Mouse (Mus musculus) midbrain, embryonic 10.5 days (tissue): ENCODE data around the gene Kcnab2. TPM values are rescaled to one million over a fixed set of nuclear protein-coding genes. Genes with fewer than 3 reads are reported as not detected.

ENCODE experiments used
- DNase-seq: peaks from one replicate; pipeline ENCODE4 v3.0.0-alpha.2; 2017; ENCODE audit warnings: low spot score
- H3K27ac ChIP-seq: fragments of 300-500 bp; sonication (generic); replicated peaks from 2 replicates; pipeline ENCODE4 v1.5.1; 2016; ENCODE audit warnings: mild to moderate bottlenecking
- H3K27me3 ChIP-seq: fragments of 300-500 bp; sonication (generic); 2 replicates; pipeline ENCODE4 v1.6.1; 2016; ENCODE audit warnings: low read depth, mild to moderate bottlenecking; ENCODE audit not compliant: poor library complexity, severe bottlenecking
- H3K36me3 ChIP-seq: fragments of 300-500 bp; sonication (generic); 2 replicates; pipeline ENCODE4 v1.6.1; 2016; ENCODE audit warnings: mild to moderate bottlenecking, moderate library complexity
- H3K4me1 ChIP-seq: fragments of 300-500 bp; sonication (generic); 2 replicates; pipeline ENCODE4 v1.6.1; 2016
- H3K4me3 ChIP-seq: fragments of 300-500 bp; sonication (generic); 2 replicates; pipeline ENCODE4 v1.5.1; 2016; ENCODE audit warnings: mild to moderate bottlenecking, moderate library complexity
- H3K9me3 ChIP-seq: fragments of 300-500 bp; sonication (generic); replicated peaks from 2 replicates; pipeline ENCODE4 v1.6.1; 2016; ENCODE audit warnings: mild to moderate bottlenecking
- WGBS: fragments of 180-500 bp; shearing (Covaris S2); methylation state at CpG from one replicate; pipeline ENCODE4 v1.1.7; 2016; 5-methylcytosine and 5-hydroxymethylcytosine counted together
- polyA plus RNA-seq: library from polyadenylated mRNA; unstranded; fragments of >200 nt; fragmentation: Nextera tagmentation; extraction: Ambion mirVana; gene quantifications from 2 replicates; pipeline ENCODE4 v1.2.1, GENCODE M21; 2016

The Kcnab2 gene
- polyA plus RNA-seq, 1 experiment from 2014 or later, result 12.2 TPM

- no peaks in the 10 kb centered on the region for H3K9me3 ChIP-seq
- no peak overlapping the region for H3K4me3 ChIP-seq
- no peak overlapping the region; the same call in 1 of the 2 replicates for H3K27ac ChIP-seq
- DNase-seq, result no peak
- WGBS, result 82% methylated on average over 3 of the region's 3 CpGs
- H3K36me3 ChIP-seq, result no peaks in the 10 kb centered on the region
- peaks cover 21% of the 10 kb centered on the region for H3K4me1 ChIP-seq
- peaks cover 7% of the 10 kb centered on the region; the same call in 1 of the 2 replicates for H3K27me3 ChIP-seq
Measured at GRCm38 (mm10) chr4:152412524-152413080, 65.1 kb downstream of the Kcnab2 start.

- no peak for DNase-seq
- H3K27ac ChIP-seq, result no peak overlapping the region
- 84% methylated on average over 13 of the region's 13 CpGs for WGBS
Measured at GRCm38 (mm10) chr4:152410961-152411360, 66.7 kb downstream of the Kcnab2 start.

GRCm38 (mm10) chr4:152406531-152406930 lies 71.1 kb downstream of the Kcnab2 start:
- 81% methylated on average over 8 of the region's 8 CpGs for whole genome bisulfite sequencing
- peaks cover 9% of the 10 kb centered on the region; the same call in 1 of the 2 replicates for H3K4me1 ChIP-seq
- H3K9me3 ChIP-seq, result no peaks in the 10 kb centered on the region
- H3K27me3 ChIP-seq, result no peaks in the 10 kb centered on the region
- no peak overlapping the region for H3K27ac ChIP-seq
- DNase-seq, result no peak
- H3K36me3 ChIP-seq, result no peaks in the 10 kb centered on the region
- H3K4me3 ChIP-seq, result no peak overlapping the region

More at GRCm38 (mm10) chr4:152410961-152411360, 66.7 kb downstream of the Kcnab2 start:
- H3K27me3 ChIP-seq, result no peaks in the 10 kb centered on the region
- no peaks in the 10 kb centered on the region for H3K36me3 ChIP-seq
- no peak overlapping the region for H3K4me3 ChIP-seq
- H3K4me1 ChIP-seq, result peaks cover 18% of the 10 kb centered on the region
- no peaks in the 10 kb centered on the region for H3K9me3 ChIP-seq

- Histone ChIP-seq H3K36me3 (no peaks in the 10 kb centered on the region), H3K27me3 (no peaks in the 10 kb centered on the region), H3K4me1 (peaks cover 9% of the 10 kb centered on the region; the same call in 1 of the 2 replicates), H3K4me3 (no peak overlapping the region), H3K27ac (no peak overlapping the region), H3K9me3 (no peaks in the 10 kb centered on the region)
- 87% methylated on average over 7 of the region's 7 CpGs for WGBS
- no peak for DNase-seq
Measured at GRCm38 (mm10) chr4:152405671-152406201, 71.9 kb downstream of the Kcnab2 start.

- WGBS, result 83% methylated on average over 6 of the region's 6 CpGs
- no peak overlapping the region for H3K4me3 ChIP-seq
- peaks cover 9% of the 10 kb centered on the region; the same call in 1 of the 2 replicates for H3K4me1 ChIP-seq
- no peaks in the 10 kb centered on the region for H3K36me3 ChIP-seq
- H3K9me3 ChIP-seq, result no peaks in the 10 kb centered on the region
- H3K27me3 ChIP-seq, result no peaks in the 10 kb centered on the region
- H3K27ac ChIP-seq, result no peak overlapping the region
- no peak for DNase-seq
Measured at GRCm38 (mm10) chr4:152405143-152405542, 72.5 kb downstream of the Kcnab2 start.

- Histone ChIP-seq H3K4me3 (no peak overlapping the region), H3K36me3 (no peaks in the 10 kb centered on the region), H3K9me3 (no peaks in the 10 kb centered on the region), H3K27ac (no peak overlapping the region), H3K27me3 (no peaks in the 10 kb centered on the region), H3K4me1 (no peaks in the 10 kb centered on the region)
- 81% methylated on average over 3 of the region's 3 CpGs for WGBS
- DNase-seq, result no peak
Measured at GRCm38 (mm10) chr4:152398926-152399325, 78.7 kb downstream of the Kcnab2 start.

GRCm38 (mm10) chr4:152392627-152393026 lies 85.0 kb downstream of the Kcnab2 start:
- no peaks in the 10 kb centered on the region for H3K9me3 ChIP-seq
- H3K4me3 ChIP-seq, result no peak overlapping the region
- H3K27me3 ChIP-seq, result no peaks in the 10 kb centered on the region
- no peak for DNase-seq
- H3K4me1 ChIP-seq, result peaks cover 10% of the 10 kb centered on the region; the same call in 1 of the 2 replicates
- 90% methylated on average over 17 of the region's 17 CpGs for WGBS
- H3K36me3 ChIP-seq, result no peaks in the 10 kb centered on the region
- no peak overlapping the region for H3K27ac ChIP-seq

GRCm38 (mm10) chr4:152392192-152392591 lies 85.5 kb downstream of the Kcnab2 start:
- no peak for DNase-seq
- no peak overlapping the region for H3K4me3 ChIP-seq
- 86% methylated on average over 5 of the region's 5 CpGs for WGBS
- peaks cover 10% of the 10 kb centered on the region; the same call in 1 of the 2 replicates for H3K4me1 ChIP-seq
- H3K27me3 ChIP-seq, result no peaks in the 10 kb centered on the region
- H3K9me3 ChIP-seq, result no peaks in the 10 kb centered on the region
- H3K27ac ChIP-seq, result no peak overlapping the region
- H3K36me3 ChIP-seq, result no peaks in the 10 kb centered on the region

GRCm38 (mm10) chr4:152385644-152386043 lies 92.0 kb downstream of the Kcnab2 start:
- WGBS, result 64% methylated on average over 16 of the region's 16 CpGs
- H3K27me3 ChIP-seq, result no peaks in the 10 kb centered on the region
- no peak overlapping the region for H3K4me3 ChIP-seq
- no peak overlapping the region for H3K27ac ChIP-seq
- no peaks in the 10 kb centered on the region for H3K4me1 ChIP-seq
- DNase-seq, result no peak
- no peaks in the 10 kb centered on the region for H3K9me3 ChIP-seq
- no peaks in the 10 kb centered on the region for H3K36me3 ChIP-seq

- Histone ChIP-seq H3K4me3 (no peak overlapping the region), H3K27ac (no peak overlapping the region), H3K9me3 (no peaks in the 10 kb centered on the region), H3K27me3 (0 out of 2 replicates have a peak, but pooled peaks cover under 1% of the 10 kb centered on the region), H3K36me3 (no peaks in the 10 kb centered on the region), H3K4me1 (peaks cover 5% of the 10 kb centered on the region; the same call in 1 of the 2 replicates)
- WGBS, result 91% methylated on average over 17 of the region's 17 CpGs
- no peak for DNase-seq
Measured at GRCm38 (mm10) chr4:152382528-152383252, 95.0 kb downstream of the Kcnab2 start.

GRCm38 (mm10) chr4:152365228-152365627 lies 112.4 kb downstream of the Kcnab2 start:
- DNase-seq, result no peak
- Histone ChIP-seq H3K36me3 (no peaks in the 10 kb centered on the region), H3K27ac (peak overlapping the region; percentile 67), H3K27me3 (peaks cover 24% of the 10 kb centered on the region), H3K4me3 (no peak overlapping the region), H3K4me1 (peaks cover 27% of the 10 kb centered on the region), H3K9me3 (no peaks in the 10 kb centered on the region)
- 61% methylated on average over 7 of the region's 7 CpGs for WGBS

GRCm38 (mm10) chr4:152362180-152362579 lies 115.5 kb downstream of the Kcnab2 start:
- Histone ChIP-seq H3K27ac (no peak overlapping the region), H3K4me1 (peaks cover 36% of the 10 kb centered on the region), H3K9me3 (no peaks in the 10 kb centered on the region), H3K27me3 (peaks cover 39% of the 10 kb centered on the region), H3K36me3 (no peaks in the 10 kb centered on the region), H3K4me3 (no peak overlapping the region)
- DNase-seq, result no peak
- WGBS, result 79% methylated on average over 9 of the region's 9 CpGs

- peaks cover 37% of the 10 kb centered on the region for H3K4me1 ChIP-seq
- DNase-seq, result peak; percentile 77
- peaks cover 39% of the 10 kb centered on the region for H3K27me3 ChIP-seq
- under 1% methylated on average over 24 of the region's 24 CpGs for WGBS
- H3K27ac ChIP-seq, result no peak overlapping the region
- no peaks in the 10 kb centered on the region for H3K36me3 ChIP-seq
- no peaks in the 10 kb centered on the region for H3K9me3 ChIP-seq
- peak overlapping the region; percentile 51 for H3K4me3 ChIP-seq
Measured at GRCm38 (mm10) chr4:152360855-152361254, 116.8 kb downstream of the Kcnab2 start.
